Mouse (Mus musculus) bone marrow, adult 2 months (tissue): ENCODE measurements around the gene Mrfap1.

ENCODE experiments used
- CTCF ChIP-seq: fragments of 200-500 bp; IDR thresholded peaks from 2 replicates; pipeline ENCODE4 v1.5.1; 2011; ENCODE audit warnings: low read length, control low read depth; ENCODE audit not compliant: control insufficient read depth, insufficient read depth
- POLR2A ChIP-seq: fragments of 200-500 bp; IDR thresholded peaks from 2 replicates; pipeline ENCODE4 v1.6.1; 2011; ENCODE audit warnings: low read depth, mild to moderate bottlenecking, control low read depth, low read length, borderline replicate concordance; ENCODE audit not compliant: control insufficient read depth

- TF ChIP-seq POLR2A (no peak), CTCF (no peak)
Measured at GRCm38 (mm10) chr5:36776021-36776575, 20.5 kb downstream of the Mrfap1 start.
